Mouse (Mus musculus): ENCODE results near the gene Trpm4. TPM values are rescaled to one million over a fixed set of nuclear protein-coding genes. Genes with fewer than 3 reads are reported as not detected.

Trpm4 gene
- total and polyA plus RNA-seq, 2 experiments from 2014 or later: 10.4 to 22.6 TPM

DNA sequence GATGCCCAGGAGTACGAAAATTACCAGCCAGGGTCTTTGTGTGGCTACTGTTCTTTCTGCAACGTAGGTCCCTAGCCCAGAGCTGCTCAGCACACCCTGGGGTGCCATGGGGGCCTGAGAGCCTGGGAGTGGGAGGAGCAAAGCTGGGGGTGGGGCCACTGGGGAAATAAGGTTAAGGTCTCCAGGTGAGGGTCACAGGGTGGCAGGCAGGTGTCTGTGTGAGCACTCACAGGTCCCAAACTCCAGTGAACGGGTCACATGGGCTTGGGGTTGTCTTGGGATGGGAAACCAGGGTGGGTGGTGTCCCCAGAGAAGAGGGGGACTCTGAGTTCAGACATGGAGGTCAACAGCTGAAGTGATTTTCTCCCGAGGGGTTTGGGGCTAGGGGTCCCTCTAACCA is 3.9 kb upstream of the Trpm4 start:
- no peak for ATAC-seq (ENCODE audit: low FRiP score)

DNA sequence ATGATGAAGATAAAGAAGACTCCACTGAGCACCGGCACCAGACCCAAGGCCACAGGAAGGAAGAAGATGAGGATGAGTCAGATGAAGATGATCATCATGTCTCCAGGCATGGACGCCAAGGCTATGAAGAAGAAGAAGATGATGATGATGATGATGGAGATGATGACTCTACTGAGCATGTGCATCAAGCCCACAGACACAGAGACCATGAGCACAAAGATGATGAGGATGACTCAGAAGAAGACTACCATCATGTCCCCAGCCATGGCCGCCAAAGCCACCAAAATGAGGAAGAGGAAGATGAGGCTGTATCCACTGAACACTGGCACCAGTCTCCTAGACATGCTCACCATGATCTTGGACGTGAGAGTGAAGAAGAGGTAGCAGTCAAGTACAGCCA is 2.7 kb upstream of the Trpm4 start:
- no peak for TF ChIP-seq CTCF (IDR thresholded peaks at IDR 0.05)
- Histone ChIP-seq H3K27ac (ENCODE audit: low read depth, low read length) (no peak overlapping the region), H3K4me2 (ENCODE audit: low read depth, low read length, poor library complexity, severe bottlenecking) (no peak overlapping the region), H3K9me3 (ENCODE audit: low read length) (no peaks in the 10 kb centered on the region), H3K9ac (replicated peaks; ENCODE audit: low read length, poor library complexity, severe bottlenecking) (no peak overlapping the region), H3K36me3 (ENCODE audit: insufficient read depth, low read length) (peaks cover 8% of the 10 kb centered on the region; the same call in 1 of the 2 replicates), H3K4me1 (ENCODE audit: insufficient read depth, low read length) (peaks cover 4% of the 10 kb centered on the region; the same call in 1 of the 2 replicates), H3K4me3 (ENCODE audit: low read depth, low read length) (no peak overlapping the region), H3K27me3 (ENCODE audit: insufficient read depth, low read length) (no peaks in the 10 kb centered on the region)
- no peak for DNase-seq (ENCODE audit: low spot score)
- 89% methylated on average over 4 of the region's 4 CpGs for WGBS
- ATAC-seq (ENCODE audit: low FRiP score): no peak

More for the DNA sequence above, 3.9 kb upstream of the Trpm4 start:
- H3K4me1 ChIP-seq (ENCODE audit: insufficient read depth, low read length): peaks cover 4% of the 10 kb centered on the region; the same call in 1 of the 2 replicates
- no peak overlapping the region for H3K4me3 ChIP-seq (ENCODE audit: low read depth, low read length)
- H3K9me3 ChIP-seq (ENCODE audit: low read length): no peaks in the 10 kb centered on the region
- H3K27me3 ChIP-seq (ENCODE audit: insufficient read depth, low read length): no peaks in the 10 kb centered on the region
- no peak overlapping the region for H3K9ac ChIP-seq (replicated peaks; ENCODE audit: low read length, poor library complexity, severe bottlenecking)
- 32% methylated on average over 4 of the region's 4 CpGs for WGBS
- H3K27ac ChIP-seq (ENCODE audit: low read depth, low read length): no peak overlapping the region
- TF ChIP-seq CTCF (IDR thresholded peaks at IDR 0.05): no peak
- H3K36me3 ChIP-seq (ENCODE audit: insufficient read depth, low read length): peaks cover 11% of the 10 kb centered on the region; the same call in 1 of the 2 replicates
- no peak overlapping the region for H3K4me2 ChIP-seq (ENCODE audit: low read depth, low read length, poor library complexity, severe bottlenecking)
- no peak for DNase-seq (ENCODE audit: low spot score)

DNA sequence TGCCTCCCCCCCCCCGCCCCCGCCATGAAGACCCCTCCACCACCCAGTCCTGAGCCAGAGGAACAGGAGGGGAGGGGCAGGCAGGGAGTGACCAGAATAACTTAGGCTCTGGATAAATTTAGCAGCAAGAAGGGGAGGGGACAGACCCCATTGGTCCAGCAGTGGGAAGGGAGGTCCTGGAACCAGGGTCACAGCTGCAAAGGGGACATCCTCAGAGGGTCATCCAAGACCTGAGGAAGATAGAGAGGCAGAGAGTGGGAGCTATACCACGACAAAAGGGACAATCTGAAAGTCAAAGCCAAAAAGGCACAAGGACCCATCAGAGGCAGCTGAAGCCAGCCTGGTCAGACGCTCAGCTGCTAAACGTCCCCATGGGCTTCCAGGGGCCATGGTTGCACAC is 1.5 kb upstream of the Trpm4 start, which contains the start of gene Hrc:
TSS of gene Hrc (plus strand) at position 235 of the 400 bp plus-strand sequence.
- Histone ChIP-seq H3K4me2 (ENCODE audit: low read depth, low read length, poor library complexity, severe bottlenecking) (peak within 1 kb of the TSS; percentile 91; the same call in 1 of the 2 replicates), H3K27me3 (ENCODE audit: insufficient read depth, low read length) (no peaks in the 10 kb centered on the region), H3K4me1 (ENCODE audit: insufficient read depth, low read length) (peaks cover 4% of the 10 kb centered on the region; the same call in 1 of the 2 replicates), H3K9ac (replicated peaks; ENCODE audit: low read length, poor library complexity, severe bottlenecking) (no peak within 1 kb of the TSS), H3K9me3 (ENCODE audit: low read length) (no peaks in the 10 kb centered on the region), H3K27ac (ENCODE audit: low read depth, low read length) (no peak within 1 kb of the TSS), H3K4me3 (ENCODE audit: low read depth, low read length) (no peak within 1 kb of the TSS), H3K36me3 (ENCODE audit: insufficient read depth, low read length) (peaks cover 8% of the 10 kb centered on the region; the same call in 1 of the 2 replicates)
- no peak for DNase-seq (ENCODE audit: low spot score)
- no peak for ATAC-seq (ENCODE audit: low FRiP score)
- 29% methylated on average over 5 of the region's 5 CpGs for WGBS
- TF ChIP-seq CTCF (IDR thresholded peaks at IDR 0.05): no peak

DNA sequence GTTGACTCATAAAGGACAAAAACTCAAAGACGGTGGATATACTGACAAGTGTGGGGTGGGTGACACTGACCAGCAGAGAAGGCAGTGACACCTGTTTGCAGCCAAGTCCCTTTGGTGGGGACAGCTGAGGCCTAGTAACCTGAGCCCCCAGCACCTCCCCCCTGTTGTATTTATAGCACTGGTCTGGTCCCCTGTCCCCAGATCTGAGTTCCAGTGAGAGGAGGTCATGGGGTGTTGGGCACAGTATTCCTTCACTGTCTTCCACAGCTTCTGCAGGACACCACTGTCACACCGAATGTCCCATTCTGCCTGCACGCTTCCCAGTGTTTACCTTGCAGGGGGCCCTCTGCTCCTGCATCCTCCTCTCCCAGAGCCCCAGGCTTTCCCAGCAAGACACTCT is 1.0 kb upstream of the Trpm4 start:
- H3K9me3 ChIP-seq (ENCODE audit: low read length): no peaks in the 10 kb centered on the region
- H3K36me3 ChIP-seq (ENCODE audit: insufficient read depth, low read length): peaks cover 8% of the 10 kb centered on the region; the same call in 1 of the 2 replicates
- H3K27ac ChIP-seq (ENCODE audit: low read depth, low read length): no peak overlapping the region
- peaks cover 3% of the 10 kb centered on the region; the same call in 1 of the 2 replicates for H3K4me1 ChIP-seq (ENCODE audit: insufficient read depth, low read length)
- no peak overlapping the region for H3K9ac ChIP-seq (replicated peaks; ENCODE audit: low read length, poor library complexity, severe bottlenecking)
- no peak for ATAC-seq (ENCODE audit: low FRiP score)
- WGBS: 21% methylated on average over 3 of the region's 3 CpGs
- no peak for DNase-seq (ENCODE audit: low spot score)
- TF ChIP-seq CTCF (IDR thresholded peaks at IDR 0.05): no peak
- no peak overlapping the region for H3K4me2 ChIP-seq (ENCODE audit: low read depth, low read length, poor library complexity, severe bottlenecking)
- H3K27me3 ChIP-seq (ENCODE audit: insufficient read depth, low read length): no peaks in the 10 kb centered on the region
- H3K4me3 ChIP-seq (ENCODE audit: low read depth, low read length): no peak overlapping the region

DNA sequence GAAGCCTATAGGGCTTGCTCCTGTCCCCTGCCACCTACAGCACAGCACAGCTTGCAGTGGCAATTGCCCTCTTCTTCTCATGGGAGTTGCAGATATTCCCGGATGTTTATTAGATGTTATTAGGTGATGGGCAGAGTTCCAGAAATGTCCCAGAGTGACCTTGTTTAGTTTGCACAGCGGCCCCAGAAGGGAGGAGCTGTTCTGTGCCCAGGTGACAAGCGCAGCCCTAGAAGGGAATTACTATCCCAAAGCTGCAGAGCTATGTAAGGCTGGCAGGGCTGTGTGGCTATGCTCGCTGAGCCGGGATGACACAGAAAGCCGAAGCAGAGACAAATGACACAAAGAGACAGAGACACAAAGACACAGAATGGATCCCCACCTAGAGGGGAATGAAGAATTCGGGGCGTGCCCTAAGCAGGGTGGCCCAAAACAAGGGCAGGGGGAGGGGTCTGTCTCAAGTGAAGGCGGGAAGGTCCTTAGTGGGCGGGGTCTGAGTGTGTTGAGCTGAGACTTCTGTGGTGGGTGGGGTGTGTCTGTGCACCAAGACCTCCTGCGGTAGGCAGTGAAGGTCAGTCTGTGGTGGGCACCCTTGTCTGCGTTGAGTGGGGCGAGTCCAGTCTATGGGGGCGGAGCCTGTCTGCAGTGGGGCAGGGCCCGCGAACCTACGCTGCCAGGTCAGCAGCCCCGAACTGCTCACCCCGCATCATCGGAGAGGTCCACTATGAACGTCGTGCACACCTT is 725 bp downstream of the Trpm4 start:
- 2% methylated on average over 22 of the region's 22 CpGs for WGBS
- Histone ChIP-seq H3K27me3 (ENCODE audit: insufficient read depth, low read length) (no peaks in the 10 kb centered on the region), H3K9ac (replicated peaks; ENCODE audit: low read length, poor library complexity, severe bottlenecking) (peak overlapping the region; percentile 71), H3K27ac (ENCODE audit: low read depth, low read length) (peak overlapping the region; percentile 80), H3K36me3 (ENCODE audit: insufficient read depth, low read length) (no peaks in the 10 kb centered on the region), H3K9me3 (ENCODE audit: low read length) (no peaks in the 10 kb centered on the region), H3K4me3 (ENCODE audit: low read depth, low read length) (peak overlapping the region; percentile 60), H3K4me2 (ENCODE audit: low read depth, low read length, poor library complexity, severe bottlenecking) (peak overlapping the region; percentile 91), H3K4me1 (ENCODE audit: insufficient read depth, low read length) (no peaks in the 10 kb centered on the region)
- DNase-seq (ENCODE audit: low spot score) (peak; percentile 51), ATAC-seq (ENCODE audit: low FRiP score) (peak; percentile 45)
- no peak for TF ChIP-seq CTCF (IDR thresholded peaks at IDR 0.05)

DNA sequence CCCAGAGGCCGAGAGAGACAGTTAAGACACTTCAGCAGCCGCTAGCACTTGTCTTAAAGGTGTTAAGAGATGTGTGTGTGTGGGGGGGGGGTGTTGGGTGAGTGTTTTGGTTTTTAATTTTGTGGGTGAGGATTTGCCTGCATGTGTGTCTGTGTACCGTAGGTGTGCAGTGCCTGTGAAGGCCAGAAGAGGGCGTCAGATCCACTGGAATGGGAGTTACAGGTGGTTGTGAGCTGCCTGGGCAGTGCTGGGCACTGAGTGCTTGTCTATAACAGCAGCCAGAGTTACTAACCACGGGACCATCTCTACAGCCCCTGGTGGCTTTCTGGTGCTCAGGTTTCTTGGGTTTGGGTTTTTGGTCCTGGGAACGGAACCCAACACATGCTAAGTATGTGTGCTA is 2.1 kb downstream of the Trpm4 start:
- H3K9ac ChIP-seq (replicated peaks; ENCODE audit: low read length, poor library complexity, severe bottlenecking): no peak overlapping the region
- ATAC-seq (ENCODE audit: low FRiP score) (no peak), DNase-seq (ENCODE audit: low spot score) (no peak)
- no peaks in the 10 kb centered on the region for H3K27me3 ChIP-seq (ENCODE audit: insufficient read depth, low read length)
- WGBS: 87% methylated on average over 6 of the region's 6 CpGs
- H3K9me3 ChIP-seq (ENCODE audit: low read length): no peaks in the 10 kb centered on the region
- H3K4me1 ChIP-seq (ENCODE audit: insufficient read depth, low read length): no peaks in the 10 kb centered on the region
- H3K36me3 ChIP-seq (ENCODE audit: insufficient read depth, low read length): 0 out of 2 replicates have a peak, but pooled peaks cover 5% of the 10 kb centered on the region
- H3K4me3 ChIP-seq (ENCODE audit: low read depth, low read length): no peak overlapping the region
- no peak overlapping the region for H3K4me2 ChIP-seq (ENCODE audit: low read depth, low read length, poor library complexity, severe bottlenecking)
- no peak overlapping the region for H3K27ac ChIP-seq (ENCODE audit: low read depth, low read length)
- peak; percentile 29; the same call in 1 of the 2 replicates for TF ChIP-seq CTCF (IDR thresholded peaks at IDR 0.05)

Measured in midbrain, postnatal 0 days (tissue).